Mouse (Mus musculus): Measurements from ENCODE around the gene Npnt. TPM values are rescaled to one million over a fixed set of nuclear protein-coding genes. Genes with fewer than 3 reads are reported as not detected.

Gene Npnt
- polyA plus RNA-seq, 1 experiment from 2014 or later: 48.0 TPM

- no peak for ATAC-seq (ENCODE audit: low FRiP score, low TSS enrichment)
- no peak for DNase-seq (ENCODE audit: low spot score)
- Histone ChIP-seq H3K9ac (ENCODE audit: low read length) (no peak overlapping the region), H3K27me3 (ENCODE audit: control insufficient read depth, insufficient read depth, low read length) (no peaks in the 10 kb centered on the region), H3K4me1 (replicated peaks; ENCODE audit: control insufficient read depth, insufficient read depth) (0 out of 2 replicates have a peak, but pooled peaks cover 3% of the 10 kb centered on the region), H3K9me3 (ENCODE audit: control insufficient read depth, low read length) (no peaks in the 10 kb centered on the region), H3K36me3 (ENCODE audit: control insufficient read depth, insufficient read depth, low read length) (no peaks in the 10 kb centered on the region), H3K27ac (replicated peaks) (no peak overlapping the region), H3K4me3 (ENCODE audit: low read depth, low read length) (no peak overlapping the region), H3K4me2 (replicated peaks; ENCODE audit: low read depth) (no peak overlapping the region)
- no peak for TF ChIP-seq CTCF (IDR thresholded peaks at IDR 0.05; ENCODE audit: low read depth)
- TF ChIP-seq EP300 (optimal IDR thresholded peaks at IDR 0.05): no peak
- 43% methylated on average over 6 of the region's 6 CpGs for WGBS
These were observed 76.8 kb downstream of the Npnt start for GRCm38 (mm10) chr3:132873251-132873650.

GRCm38 (mm10) chr3:132871318-132871904 is 78.7 kb downstream of the Npnt start:
- DNase-seq (ENCODE audit: low spot score): no peak

GRCm38 (mm10) chr3:132870079-132870478 is 80.0 kb downstream of the Npnt start:
- no peak for TF ChIP-seq CTCF (IDR thresholded peaks at IDR 0.05; ENCODE audit: low read depth)
- TF ChIP-seq EP300 (optimal IDR thresholded peaks at IDR 0.05): no peak
- Histone ChIP-seq H3K9ac (ENCODE audit: low read length) (no peak overlapping the region), H3K27me3 (ENCODE audit: control insufficient read depth, insufficient read depth, low read length) (no peaks in the 10 kb centered on the region), H3K4me2 (replicated peaks; ENCODE audit: low read depth) (no peak overlapping the region), H3K4me3 (ENCODE audit: low read depth, low read length) (no peak overlapping the region), H3K36me3 (ENCODE audit: control insufficient read depth, insufficient read depth, low read length) (no peaks in the 10 kb centered on the region), H3K9me3 (ENCODE audit: control insufficient read depth, low read length) (no peaks in the 10 kb centered on the region), H3K4me1 (replicated peaks; ENCODE audit: control insufficient read depth, insufficient read depth) (0 out of 2 replicates have a peak, but pooled peaks cover 3% of the 10 kb centered on the region), H3K27ac (replicated peaks) (no peak overlapping the region)
- no peak for DNase-seq (ENCODE audit: low spot score)
- WGBS: 80% methylated on average over 6 of the region's 6 CpGs
- ATAC-seq (ENCODE audit: low FRiP score, low TSS enrichment): no peak

More at GRCm38 (mm10) chr3:132871318-132871904, 78.7 kb downstream of the Npnt start:
- Histone ChIP-seq H3K4me3 (ENCODE audit: low read depth, low read length) (no peak overlapping the region), H3K9me3 (ENCODE audit: control insufficient read depth, low read length) (no peaks in the 10 kb centered on the region), H3K27ac (replicated peaks) (no peak overlapping the region), H3K4me2 (replicated peaks; ENCODE audit: low read depth) (no peak overlapping the region), H3K36me3 (ENCODE audit: control insufficient read depth, insufficient read depth, low read length) (no peaks in the 10 kb centered on the region), H3K4me1 (replicated peaks; ENCODE audit: control insufficient read depth, insufficient read depth) (0 out of 2 replicates have a peak, but pooled peaks cover 3% of the 10 kb centered on the region), H3K9ac (ENCODE audit: low read length) (no peak overlapping the region), H3K27me3 (ENCODE audit: control insufficient read depth, insufficient read depth, low read length) (no peaks in the 10 kb centered on the region)
- TF ChIP-seq CTCF (IDR thresholded peaks at IDR 0.05; ENCODE audit: low read depth): no peak
- TF ChIP-seq EP300 (optimal IDR thresholded peaks at IDR 0.05): no peak
- 69% methylated on average over 9 of the region's 9 CpGs for WGBS
- ATAC-seq (ENCODE audit: low FRiP score, low TSS enrichment): 0 out of 2 replicates have a peak, but pooled peaks have one; percentile 32

DNA sequence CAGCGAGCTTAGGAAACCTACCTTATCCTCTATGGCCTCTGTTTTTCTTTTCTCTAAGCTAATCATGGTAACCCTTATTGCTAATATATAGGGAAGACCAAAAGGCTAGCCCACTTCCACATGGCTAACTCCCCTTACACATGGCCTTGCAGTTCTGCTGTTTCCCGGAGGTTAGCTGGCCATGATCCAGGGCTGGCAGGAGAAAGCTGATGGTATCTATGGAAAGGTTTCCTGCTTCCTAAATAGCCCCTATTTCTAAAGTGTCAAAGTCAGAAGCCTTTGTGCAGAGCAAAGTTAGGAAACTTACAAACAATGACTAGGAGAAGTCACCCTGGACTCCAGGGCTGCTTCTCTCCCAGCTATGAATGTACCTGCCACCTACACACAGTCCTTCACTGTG is 81.3 kb downstream of the Npnt start:
- TF ChIP-seq EP300 (optimal IDR thresholded peaks at IDR 0.05): no peak
- no peak for TF ChIP-seq CTCF (IDR thresholded peaks at IDR 0.05; ENCODE audit: low read depth)
- no peak for DNase-seq (ENCODE audit: low spot score)

DNA sequence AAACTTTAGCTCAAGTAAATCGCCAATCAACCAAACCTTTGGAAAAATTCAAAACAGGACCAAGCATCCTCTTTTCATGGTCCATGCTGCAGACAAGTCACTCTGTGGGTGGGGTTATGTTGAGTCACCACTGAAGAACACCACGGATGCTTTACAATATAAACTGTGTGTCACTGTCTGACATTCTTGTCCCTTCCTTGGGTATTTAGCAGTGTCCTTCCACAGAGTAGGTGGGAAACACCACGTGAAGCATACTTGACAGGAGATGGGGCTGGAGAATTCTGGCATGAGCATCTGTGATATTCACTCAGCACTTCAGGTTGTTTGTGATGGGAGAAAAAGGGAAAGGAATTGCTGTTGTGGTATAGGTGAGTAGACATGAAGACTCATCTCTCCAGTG is 83.1 kb downstream of the Npnt start:
- Histone ChIP-seq H3K9me3 (ENCODE audit: control insufficient read depth, low read length) (no peaks in the 10 kb centered on the region), H3K9ac (ENCODE audit: low read length) (no peak overlapping the region), H3K4me2 (replicated peaks; ENCODE audit: low read depth) (no peak overlapping the region), H3K4me1 (replicated peaks; ENCODE audit: control insufficient read depth, insufficient read depth) (0 out of 2 replicates have a peak, but pooled peaks cover 3% of the 10 kb centered on the region), H3K4me3 (ENCODE audit: low read depth, low read length) (no peak overlapping the region), H3K36me3 (ENCODE audit: control insufficient read depth, insufficient read depth, low read length) (no peaks in the 10 kb centered on the region), H3K27me3 (ENCODE audit: control insufficient read depth, insufficient read depth, low read length) (no peaks in the 10 kb centered on the region), H3K27ac (replicated peaks) (no peak overlapping the region)
- ATAC-seq (ENCODE audit: low FRiP score, low TSS enrichment) (no peak), DNase-seq (ENCODE audit: low spot score) (no peak)
- 73% methylated on average over 3 of the region's 3 CpGs for WGBS
- TF ChIP-seq EP300 (optimal IDR thresholded peaks at IDR 0.05) (no peak), CTCF (IDR thresholded peaks at IDR 0.05; ENCODE audit: low read depth) (no peak)

More for the DNA sequence above, 81.3 kb downstream of the Npnt start:
- H3K9me3 ChIP-seq (ENCODE audit: control insufficient read depth, low read length): no peaks in the 10 kb centered on the region
- H3K4me1 ChIP-seq (replicated peaks; ENCODE audit: control insufficient read depth, insufficient read depth): 0 out of 2 replicates have a peak, but pooled peaks cover 3% of the 10 kb centered on the region
- no peak overlapping the region for H3K4me2 ChIP-seq (replicated peaks; ENCODE audit: low read depth)
- H3K36me3 ChIP-seq (ENCODE audit: control insufficient read depth, insufficient read depth, low read length): no peaks in the 10 kb centered on the region
- H3K9ac ChIP-seq (ENCODE audit: low read length): no peak overlapping the region
- 74% methylated on average over 2 of the region's 2 CpGs for WGBS
- no peak for ATAC-seq (ENCODE audit: low FRiP score, low TSS enrichment)
- H3K27me3 ChIP-seq (ENCODE audit: control insufficient read depth, insufficient read depth, low read length): no peaks in the 10 kb centered on the region
- no peak overlapping the region for H3K4me3 ChIP-seq (ENCODE audit: low read depth, low read length)
- no peak overlapping the region for H3K27ac ChIP-seq (replicated peaks)

- no peak for TF ChIP-seq EP300 (optimal IDR thresholded peaks at IDR 0.05)
- no peak for TF ChIP-seq CTCF (IDR thresholded peaks at IDR 0.05; ENCODE audit: low read depth)
- H3K4me1 ChIP-seq (replicated peaks; ENCODE audit: control insufficient read depth, insufficient read depth): no peaks in the 10 kb centered on the region
- H3K9me3 ChIP-seq (ENCODE audit: control insufficient read depth, low read length): no peaks in the 10 kb centered on the region
- H3K27me3 ChIP-seq (ENCODE audit: control insufficient read depth, insufficient read depth, low read length): no peaks in the 10 kb centered on the region
- no peak overlapping the region for H3K27ac ChIP-seq (replicated peaks)
- no peak for DNase-seq (ENCODE audit: low spot score)
- ATAC-seq (ENCODE audit: low FRiP score, low TSS enrichment): no peak
- no peak overlapping the region for H3K4me2 ChIP-seq (replicated peaks; ENCODE audit: low read depth)
- no peak overlapping the region for H3K9ac ChIP-seq (ENCODE audit: low read length)
- no peak overlapping the region for H3K4me3 ChIP-seq (ENCODE audit: low read depth, low read length)
- whole genome bisulfite sequencing: 92% methylated on average over 4 of the region's 4 CpGs
- H3K36me3 ChIP-seq (ENCODE audit: control insufficient read depth, insufficient read depth, low read length): no peaks in the 10 kb centered on the region
These were observed 84.5 kb downstream of the Npnt start for GRCm38 (mm10) chr3:132865596-132865995.

All from stomach, postnatal 0 days (tissue).